ENCODE assay signal across 8 mouse cellular contexts in genomic region chr4:128637250-128637649, GRCm38 (mm10). TPM values are rescaled to one million over a fixed set of nuclear protein-coding genes. Genes with fewer than 3 reads are reported as not detected.
DNase-seq lines count a peak whose midpoint lies in the region; ATAC-seq and TF ChIP-seq lines count a peak whose summit lies in the region.
"Had no signal": no experiment of that assay in that cellular context is flagged by ENCODE, and none has a peak within 500 bp of the region (broad histone marks: within the 10 kb centered on the region; RNA-seq: fewer than 3 reads in every experiment).

No protein-coding gene starts in this region.

- no peaks in the 10 kb centered on the region for H3K27me3 ChIP-seq in kidney, adult 2 months (replicated peaks; ENCODE audit: control insufficient read depth, insufficient read depth, low read length)
- H3K27me3 ChIP-seq in embryonic facial prominence, embryonic 14.5 days (replicated peaks; ENCODE audit: control insufficient read depth, insufficient read depth, low read length): no peaks in the 10 kb centered on the region
- no peaks in the 10 kb centered on the region for H3K27me3 ChIP-seq in cerebellum, adult 2 months (ENCODE audit: control insufficient read depth, insufficient read depth, low read length)

- TF ChIP-seq CTCF in kidney, adult 2 months (conservative IDR thresholded peaks at IDR 0.05; ENCODE audit: insufficient read depth, insufficient read length, low read depth, low read length): no peak
- TF ChIP-seq CTCF in cerebellum, adult 2 months (IDR thresholded peaks at IDR 0.05; ENCODE audit: borderline replicate concordance, insufficient read depth, low read depth, low read length): no peak

- no peak overlapping the region for H3K4me2 ChIP-seq in embryonic facial prominence, embryonic 14.5 days (ENCODE audit: low read depth, low read length)

- H3K27ac ChIP-seq in kidney, adult 2 months (ENCODE audit: insufficient read depth, low read depth, low read length): no peak overlapping the region
- no peak overlapping the region; the same call in 1 of the 2 replicates for H3K27ac ChIP-seq in embryonic facial prominence, embryonic 14.5 days (replicated peaks; ENCODE audit: low read depth, low read length)
- no peak overlapping the region for H3K27ac ChIP-seq in cerebellum, adult 2 months (ENCODE audit: insufficient read depth, low read length)
- H3K27ac ChIP-seq: layer of hippocampus, adult 2 months had no signal

- no peaks in the 10 kb centered on the region for H3K9me3 ChIP-seq in embryonic facial prominence, embryonic 14.5 days (ENCODE audit: control insufficient read depth, low read length)

- 43% methylated on average over 11 of the region's 11 CpGs for WGBS in kidney, adult 2 months
- whole genome bisulfite sequencing in embryonic facial prominence, embryonic 14.5 days: 37% methylated on average over 11 of the region's 11 CpGs
- WGBS in cerebellum, adult 2 months: 65% methylated on average over 11 of the region's 11 CpGs

- no peak for TF ChIP-seq POLR2A in kidney, adult 2 months (IDR thresholded peaks at IDR 0.05; ENCODE audit: low read depth, low read length)
- no peak for TF ChIP-seq POLR2A in cerebellum, adult 2 months (IDR thresholded peaks at IDR 0.05; ENCODE audit: borderline replicate concordance, insufficient read depth, low read length)

- peak; percentile 10 for DNase-seq in kidney, adult 2 months
- no peak for DNase-seq in kidney, adult 18-20 months
- DNase-seq in embryonic facial prominence, embryonic 14.5 days (ENCODE audit: low spot score): peak; percentile 68
- DNase-seq in cerebellum, adult 2 months: no peak
- no peak for DNase-seq in urinary bladder, postnatal 14 days (ENCODE audit: low spot score)

- H3K4me3 ChIP-seq in kidney, adult 2 months (ENCODE audit: insufficient read depth, low read depth, low read length): no peak overlapping the region
- H3K4me3 ChIP-seq in embryonic facial prominence, embryonic 14.5 days (ENCODE audit: low read depth, low read length): no peak overlapping the region
- no peak overlapping the region for H3K4me3 ChIP-seq in cerebellum, adult 2 months (replicated peaks; ENCODE audit: insufficient read depth, low read depth, low read length)
- H3K4me3 ChIP-seq: layer of hippocampus, adult 2 months had no signal

- H3K36me3 ChIP-seq in kidney, adult 2 months (ENCODE audit: control insufficient read depth, insufficient read depth, low read length): no peaks in the 10 kb centered on the region
- no peaks in the 10 kb centered on the region for H3K36me3 ChIP-seq in embryonic facial prominence, embryonic 14.5 days (ENCODE audit: control insufficient read depth, insufficient read depth, low read length)

- H3K4me1 ChIP-seq in kidney, adult 2 months (ENCODE audit: control insufficient read depth, insufficient read depth, low read length): peaks cover 22% of the 10 kb centered on the region
- peaks cover 21% of the 10 kb centered on the region for H3K4me1 ChIP-seq in embryonic facial prominence, embryonic 14.5 days (ENCODE audit: control insufficient read depth, insufficient read depth, low read length)
- H3K4me1 ChIP-seq in cerebellum, adult 2 months (ENCODE audit: control insufficient read depth, insufficient read depth, low read length): no peaks in the 10 kb centered on the region

- H3K9ac ChIP-seq in embryonic facial prominence, embryonic 14.5 days (ENCODE audit: low read depth, low read length): no peak overlapping the region

- ATAC-seq in embryonic facial prominence, embryonic 14.5 days (ENCODE audit: low read depth): peak; percentile 59; the same call in 1 of the 2 replicates
- peak; percentile 34 to 51; a peak in 3 of 4 replicates for ATAC-seq in hematopoietic stem cell, adult 5-6 weeks (replicated peaks in 1 of 2; ENCODE audit: insufficient read depth in 1 of 2, low FRiP score in 2 of 2, low TSS enrichment in 1 of 2, low read depth in 1 of 2, poor library complexity in 2 of 2, severe bottlenecking in 2 of 2)
- ATAC-seq in megakaryocyte, adult 5-6 weeks (ENCODE audit: poor library complexity, severe bottlenecking): peak; percentile 41

RNA-seq across cellular contexts. Expression of gene Phc2, which starts 17.3 kb away (rescaled TPM):
- polyA plus RNA-seq in kidney, adult 2 months (2012; rRNA removed): 64.6 and 69.5 TPM in 2 replicates
- polyA plus RNA-seq in embryonic facial prominence, embryonic 14.5 days (2014; fragmentation: Nextera tagmentation; extraction: Ambion mirVana): 51.0 and 55.1 TPM in 2 replicates
- total RNA-seq in hematopoietic stem cell, adult 5-6 weeks (2017): 15.8 and 18.8 TPM in 2 replicates
- total RNA-seq in megakaryocyte, adult 5-6 weeks (2015): 34.1 and 34.5 TPM in 2 replicates
- 17.0 and 18.8 TPM in 2 replicates for total RNA-seq in megakaryocyte, adult 5-6 weeks (2017)
- polyA plus RNA-seq in cerebellum, adult 2 months (2012; rRNA removed): 133 and 144 TPM in 2 replicates

RNA-seq across cellular contexts. Expression of gene Tlr12, which starts 18.8 kb away (rescaled TPM):
- polyA plus RNA-seq in kidney, adult 2 months (2012; rRNA removed): 14.3 and 16.1 TPM in 2 replicates
- 0.06 and 0.10 TPM in 2 replicates for polyA plus RNA-seq in embryonic facial prominence, embryonic 14.5 days (2014; fragmentation: Nextera tagmentation; extraction: Ambion mirVana)
- 0.25 and 1.4 TPM in 2 replicates for total RNA-seq in hematopoietic stem cell, adult 5-6 weeks (2017)
- 0.52 and 1.2 TPM in 2 replicates for total RNA-seq in megakaryocyte, adult 5-6 weeks (2015)
- 0.55 and 0.85 TPM in 2 replicates for total RNA-seq in megakaryocyte, adult 5-6 weeks (2017)
- polyA plus RNA-seq in cerebellum, adult 2 months (2012; rRNA removed): 0.49 and 0.52 TPM in 2 replicates

RNA-seq across cellular contexts. Expression of gene Zscan20, which starts 27.4 kb away (rescaled TPM):
- 2.3 and 2.6 TPM in 2 replicates for polyA plus RNA-seq in kidney, adult 2 months (2012; rRNA removed)
- 2.0 and 2.7 TPM in 2 replicates for polyA plus RNA-seq in embryonic facial prominence, embryonic 14.5 days (2014; fragmentation: Nextera tagmentation; extraction: Ambion mirVana)
- 3.7 and 4.7 TPM in 2 replicates for total RNA-seq in hematopoietic stem cell, adult 5-6 weeks (2017)
- total RNA-seq in megakaryocyte, adult 5-6 weeks (2015): 1.5 and 3.0 TPM in 2 replicates
- total RNA-seq in megakaryocyte, adult 5-6 weeks (2017): 2.9 and 3.3 TPM in 2 replicates
- 4.9 and 5.2 TPM in 2 replicates for polyA plus RNA-seq in cerebellum, adult 2 months (2012; rRNA removed)

Comparison
In these comparisons a context has a peak if more than half of its experiments do, and no peak if none do; other contexts are left out.
1. DNase-seq: peak in kidney, adult 2 months (single experiment) and embryonic facial prominence, embryonic 14.5 days (single experiment); none in kidney, adult 18-20 months (single experiment), cerebellum, adult 2 months (0 of 2) and urinary bladder, postnatal 14 days (single experiment).
2. RNA of gene Tlr12, which starts 18.8 kb away (polyA plus RNA-seq): 14.3 to 16.1 TPM in kidney, adult 2 months; 0.49 to 0.52 TPM in cerebellum, adult 2 months and 0.06 to 0.10 TPM in embryonic facial prominence, embryonic 14.5 days; every median in the first group is over 10 times any median in the second.
3. Peak in every context shown above with its lines, with median percentiles within 50 percentile points of each other: ATAC-seq.